Mouse (Mus musculus) v-Abl transformed pro-B cells (cell line): ENCODE measurements around the gene Sirt1.

Source experiments
- in situ Hi-C, 2 experiments: fragments of 400-800 bp; cut with MboI; formaldehyde crosslinking; loops; one replicate each; pipeline ENCODE4 v1.15.1; 2025; ENCODE audit not compliant: unreplicated experiment in 2 of 2

The Sirt1 gene

GRCm38 (mm10) chr10:63337951-63338836, 43.3 kb downstream of the Sirt1 start:
- in situ Hi-C loops: no loop called here

- in situ Hi-C loops: no loop called here
Observed at GRCm38 (mm10) chr10:63337326-63337725, 44.2 kb downstream of the Sirt1 start.

DNA sequence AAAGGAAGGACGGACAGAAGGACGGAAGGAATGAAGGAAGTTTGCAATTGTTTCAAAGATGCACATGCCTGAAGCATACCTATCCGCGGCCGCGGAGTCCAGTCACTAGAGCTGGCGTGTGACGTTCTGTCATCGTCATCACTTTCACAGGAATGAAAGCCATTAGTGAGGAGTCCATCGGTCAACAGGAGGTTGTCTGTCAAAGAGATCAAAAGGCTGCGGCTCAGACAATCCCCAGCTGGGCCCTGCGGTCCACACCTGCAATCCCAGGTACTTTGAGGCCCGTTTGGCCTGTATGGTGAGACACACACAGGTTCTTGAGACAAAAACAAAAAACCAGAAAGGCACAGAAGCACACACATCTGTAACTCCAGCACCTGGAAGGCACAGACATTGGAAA, 44.6 kb downstream of the Sirt1 start:
- in situ Hi-C loops: no loop called here

GRCm38 (mm10) chr10:63327091-63327490, 54.4 kb downstream of the Sirt1 start:
- in situ Hi-C loops: no loop called here

- in situ Hi-C loops: loop anchor here (5.0 to 25.0 kb wide), 3 partner anchors 61 to 551 kb away; no protein-coding TSS in a partner anchor
Observed at GRCm38 (mm10) chr10:63313726-63314125, 67.8 kb downstream of the Sirt1 start.

GRCm38 (mm10) chr10:63308582-63309366, 72.7 kb downstream of the Sirt1 start:
- in situ Hi-C loops: loop anchor here in 1 of 2 experiments (5.0 to 25.0 kb wide), 2 partner anchors 156 to 546 kb away; no protein-coding TSS in a partner anchor

GRCm38 (mm10) chr10:63302356-63302755, 79.1 kb downstream of the Sirt1 start:
- in situ Hi-C loops: loop anchor here in 1 of 2 experiments (25.0 kb wide), 1 partner anchor 540 kb away; no protein-coding TSS in a partner anchor

DNA sequence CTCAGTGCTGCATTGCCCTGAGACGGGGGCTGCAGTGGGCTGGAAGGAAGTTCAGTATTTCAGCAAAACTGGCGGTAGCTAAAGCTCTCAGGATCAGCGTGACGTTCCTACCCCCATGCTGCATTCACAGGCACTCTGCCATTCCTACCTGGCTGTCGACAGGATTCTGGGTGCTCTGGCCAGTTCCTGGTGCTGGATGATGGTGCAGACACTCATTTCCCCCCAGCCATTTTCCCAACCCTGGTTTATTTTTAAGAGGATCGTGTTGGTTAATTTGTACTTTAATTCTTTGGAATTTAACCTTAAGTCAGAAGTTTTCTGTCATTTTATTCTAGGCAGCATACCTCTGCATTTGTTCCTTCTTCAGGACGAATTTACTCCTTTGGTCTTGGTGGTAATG, 98.7 kb downstream of the Sirt1 start:
- in situ Hi-C loops: loop anchor here (10.0 to 25.0 kb wide), 2 partner anchors 518 to 646 kb away; no protein-coding TSS in a partner anchor

DNA sequence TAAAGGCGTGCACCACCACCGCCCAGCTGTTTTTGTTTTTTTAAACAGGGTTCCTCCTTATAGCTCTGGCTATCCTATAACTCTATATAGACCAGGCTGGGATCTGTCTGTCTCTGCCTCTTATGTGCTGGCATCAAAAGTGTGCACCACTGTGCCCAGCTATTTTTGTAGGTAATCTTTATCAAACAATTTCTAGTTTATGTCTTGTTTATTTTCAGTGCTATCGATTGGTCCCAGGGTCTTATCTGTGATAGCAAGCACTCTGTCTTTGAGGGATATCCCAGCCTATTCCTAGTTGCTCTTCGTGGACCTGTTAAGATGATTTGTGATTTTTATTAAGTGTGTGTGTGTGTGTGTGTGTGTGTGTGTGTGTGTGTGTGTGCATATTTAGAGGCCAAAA, 99.1 kb downstream of the Sirt1 start:
- in situ Hi-C loops: loop anchor here (10.0 to 25.0 kb wide), 2 partner anchors 518 to 645 kb away; no protein-coding TSS in a partner anchor

DNA sequence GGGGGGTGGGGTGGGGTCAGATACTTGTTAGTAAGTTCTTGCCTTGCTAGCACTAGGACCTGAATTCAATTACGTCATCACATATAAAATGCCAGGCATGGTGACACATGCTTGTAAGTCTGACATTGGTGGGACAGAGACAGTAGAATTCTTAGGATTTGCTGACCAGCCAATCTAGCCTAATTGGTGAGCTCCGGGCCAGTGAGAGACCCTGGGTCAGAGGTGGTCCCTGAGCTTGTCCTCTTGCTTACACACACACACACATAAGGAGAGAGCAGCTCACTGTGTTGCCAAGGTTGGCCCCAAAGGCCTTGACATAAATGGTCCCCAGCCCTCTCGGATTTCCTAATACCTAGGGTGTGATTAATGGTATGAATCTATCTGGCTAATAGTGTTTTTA, 101.7 kb downstream of the Sirt1 start:
- in situ Hi-C loops: loop anchor here (10.0 to 25.0 kb wide), 2 partner anchors 515 to 643 kb away; no protein-coding TSS in a partner anchor

DNA sequence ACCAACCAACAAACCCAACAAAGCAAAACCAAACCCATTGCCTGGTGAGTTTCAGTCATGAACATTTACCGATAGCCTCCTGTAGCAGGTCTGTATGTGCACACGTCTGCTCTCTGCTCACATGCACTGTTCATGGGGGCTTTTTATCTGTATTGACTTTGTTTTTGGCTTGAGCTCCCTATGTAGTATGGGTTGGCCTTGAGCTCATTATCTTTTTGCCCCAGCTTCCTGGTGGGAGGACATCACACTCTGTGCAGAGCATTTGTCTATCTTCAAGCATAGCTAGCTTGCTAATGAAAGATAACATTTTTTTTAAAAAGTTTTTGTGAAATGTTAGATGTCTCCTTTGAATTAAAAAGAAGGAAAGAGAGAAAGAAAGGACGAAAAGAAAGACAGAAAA, 104.5 kb downstream of the Sirt1 start:
- in situ Hi-C loops: loop anchor here in 1 of 2 experiments (25.0 kb wide), 1 partner anchor 640 kb away; no protein-coding TSS in a partner anchor

DNA sequence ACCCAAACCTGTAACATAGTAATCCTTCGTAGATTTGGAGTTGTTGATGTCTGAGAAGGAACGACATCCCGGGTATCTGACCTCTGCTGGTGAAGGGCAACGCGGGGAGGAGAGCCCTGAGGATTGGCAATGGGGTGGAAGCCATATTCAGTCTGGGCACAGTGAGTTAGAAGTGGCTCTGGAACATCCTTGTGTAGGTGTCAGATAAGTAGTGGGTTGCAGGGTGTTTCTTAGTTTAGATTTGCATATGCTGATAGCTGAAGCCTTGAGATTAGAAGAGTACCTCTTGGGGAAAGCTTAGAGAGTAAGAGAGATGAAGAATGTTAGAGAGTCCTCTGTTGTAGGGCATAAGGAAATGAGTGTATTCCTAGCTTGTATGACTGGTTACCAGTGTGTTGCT, 108.6 kb downstream of the Sirt1 start:
- in situ Hi-C loops: no loop called here

DNA sequence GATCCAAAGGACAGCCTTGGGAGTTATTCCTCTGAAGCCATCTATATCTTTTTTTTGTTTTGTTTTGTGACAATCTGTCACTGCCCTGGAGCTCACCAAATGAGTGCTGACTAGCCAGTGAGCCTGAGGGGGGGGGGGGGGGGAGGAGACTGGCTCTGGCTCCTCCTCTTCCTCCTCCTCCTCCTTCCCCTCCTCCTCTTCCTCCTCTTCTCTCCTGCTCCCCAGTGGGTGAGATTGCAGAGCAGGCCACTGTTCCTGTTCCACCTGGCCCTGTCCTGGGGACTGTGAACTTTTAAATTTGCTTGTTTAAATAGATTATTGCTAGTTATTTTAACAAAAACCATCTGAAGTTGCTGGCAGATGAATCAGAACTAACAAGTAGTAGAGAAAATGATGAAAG, 109.1 kb downstream of the Sirt1 start:
- in situ Hi-C loops: no loop called here
